Comparison of ENCODE assay signal across 30 mouse cellular contexts in the genomic region with DNA sequence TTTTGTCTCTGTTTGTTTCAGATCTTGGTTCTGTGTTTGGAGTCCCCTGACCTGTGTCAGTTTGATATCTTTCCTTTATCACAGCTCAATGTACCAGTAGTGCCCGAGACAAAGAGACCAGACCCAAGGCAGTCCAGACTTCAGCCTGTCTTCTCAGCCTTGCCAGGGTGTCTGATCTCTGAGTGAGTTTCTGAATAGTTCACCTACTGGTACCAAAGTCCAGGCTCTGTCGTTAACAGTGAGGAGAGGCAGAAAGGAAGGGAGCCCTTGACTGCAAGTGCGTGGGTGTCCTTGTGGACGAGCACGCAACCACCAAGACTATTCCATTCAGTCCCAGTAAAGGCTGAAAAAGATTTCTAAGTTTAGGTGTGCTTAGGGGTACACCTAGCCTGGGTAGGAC. TPM values are rescaled to one million over a fixed set of nuclear protein-coding genes. Genes with fewer than 3 reads are reported as not detected.
A peak's percentile ranks its signal among the peaks of the same experiment; 100 is the strongest.
DNase-seq lines count a peak whose midpoint lies in the region; ATAC-seq and TF ChIP-seq lines count a peak whose summit lies in the region.
"Had no signal": no experiment of that assay in that cellular context is flagged by ENCODE, and none has a peak within 500 bp of the region (broad histone marks: within the 10 kb centered on the region; RNA-seq: fewer than 3 reads in every experiment).

No protein-coding gene starts in this region.

- no peaks in the 10 kb centered on the region for H3K9me3 ChIP-seq in liver, postnatal 0 days (ENCODE audit: low read length)
- no peaks in the 10 kb centered on the region for H3K9me3 ChIP-seq in limb, embryonic 10.5 days (replicated peaks)
- H3K9me3 ChIP-seq: limb, embryonic 13.5 days; liver, embryonic 12.5 days; neural tube, embryonic 15.5 days; stomach, embryonic 15.5 days had no signal

- no peak overlapping the region for H3K9ac ChIP-seq in liver, adult 2 months (ENCODE audit: low read depth, low read length)
- no peak overlapping the region for H3K9ac ChIP-seq in liver, postnatal 0 days (replicated peaks)
- H3K9ac ChIP-seq: liver, embryonic 12.5 days; neural tube, embryonic 15.5 days; stomach, embryonic 15.5 days had no signal

- no peaks in the 10 kb centered on the region for H3K4me1 ChIP-seq in kidney, adult 2 months (ENCODE audit: control insufficient read depth, insufficient read depth, low read length)
- H3K4me1 ChIP-seq in liver, adult 2 months (ENCODE audit: control insufficient read depth, insufficient read depth, low read length): peaks cover 9% of the 10 kb centered on the region
- peaks cover 8% of the 10 kb centered on the region; the same call in 1 of the 2 replicates for H3K4me1 ChIP-seq in liver, postnatal 0 days (ENCODE audit: insufficient read depth)
- H3K4me1 ChIP-seq in limb, embryonic 10.5 days: peaks cover 72% of the 10 kb centered on the region

- H3K4me3 ChIP-seq in kidney, adult 2 months (ENCODE audit: insufficient read depth, low read depth, low read length): no peak overlapping the region
- no peak overlapping the region for H3K4me3 ChIP-seq in liver, adult 2 months (ENCODE audit: insufficient read depth, low read depth, low read length)
- H3K4me3 ChIP-seq in liver, postnatal 0 days (ENCODE audit: low read depth, low read length): no peak overlapping the region
- no peak overlapping the region for H3K4me3 ChIP-seq in limb, embryonic 10.5 days
- H3K4me3 ChIP-seq: limb, embryonic 13.5 days; liver, embryonic 12.5 days; neural tube, embryonic 15.5 days; stomach, embryonic 15.5 days had no signal

- H3K4me2 ChIP-seq in liver, postnatal 0 days (ENCODE audit: low read depth, low read length): no peak overlapping the region
- H3K4me2 ChIP-seq: limb, embryonic 13.5 days; liver, embryonic 12.5 days; neural tube, embryonic 15.5 days; stomach, embryonic 15.5 days had no signal

- TF ChIP-seq EP300 in liver, postnatal 0 days (IDR thresholded peaks at IDR 0.05; ENCODE audit: low read depth): no peak

- DNase-seq in kidney, adult 2 months: peak; percentile 74
- DNase-seq in kidney, adult 11 months: no peak
- DNase-seq in liver, adult 2 months (ENCODE audit: extremely low read depth, low read depth, low spot score): peak; percentile 26
- DNase-seq in liver, postnatal 0 days: no peak
- no peak for DNase-seq in limb, embryonic 10.5 days (ENCODE audit: low spot score)
- DNase-seq in adrenal gland, postnatal 10 days: no peak
- DNase-seq in cerebellum, postnatal 36 days: no peak
- DNase-seq: adrenal gland, postnatal 14 days; cerebellum, adult 11 months; cerebellum, adult 9-11 months; gastrocnemius, postnatal 14 days; heart, postnatal 14 days; lung, adult 18-20 months; lung, postnatal 10 days; midbrain, embryonic 14.5 days; retina, postnatal 1 day; right cerebral cortex, postnatal 14 days; thymus, adult 2 months; thymus, postnatal 36 days had no signal

- H3K36me3 ChIP-seq in kidney, adult 2 months (ENCODE audit: control insufficient read depth, insufficient read depth, low read length): no peaks in the 10 kb centered on the region
- no peaks in the 10 kb centered on the region for H3K36me3 ChIP-seq in liver, adult 2 months (ENCODE audit: control insufficient read depth, insufficient read depth, low read length)
- H3K36me3 ChIP-seq in liver, postnatal 0 days (replicated peaks; ENCODE audit: insufficient read depth, low read length): no peaks in the 10 kb centered on the region
- no peaks in the 10 kb centered on the region for H3K36me3 ChIP-seq in limb, embryonic 10.5 days
- H3K36me3 ChIP-seq: limb, embryonic 13.5 days; liver, embryonic 12.5 days; neural tube, embryonic 15.5 days; stomach, embryonic 15.5 days had no signal

- no peak for TF ChIP-seq POLR2A in kidney, adult 2 months (IDR thresholded peaks at IDR 0.05; ENCODE audit: low read depth, low read length)
- TF ChIP-seq POLR2A in liver, adult 2 months (IDR thresholded peaks at IDR 0.05; ENCODE audit: extremely low read depth, insufficient read depth, low read length): no peak

- 60% methylated on average over 5 of the region's 5 CpGs for WGBS in kidney, adult 2 months
- WGBS in liver, adult 2 months: 63% methylated on average over 5 of the region's 5 CpGs
- WGBS in liver, postnatal 0 days (ENCODE audit: insufficient replicate concordance): 60% methylated on average over 5 of the region's 5 CpGs
- WGBS in limb, embryonic 10.5 days: 95% methylated on average over 5 of the region's 5 CpGs

- H3K27me3 ChIP-seq in kidney, adult 2 months (replicated peaks; ENCODE audit: control insufficient read depth, insufficient read depth, low read length): no peaks in the 10 kb centered on the region
- no peaks in the 10 kb centered on the region for H3K27me3 ChIP-seq in liver, adult 2 months (ENCODE audit: control insufficient read depth, insufficient read depth, low read length)
- H3K27me3 ChIP-seq in liver, postnatal 0 days (ENCODE audit: insufficient read depth, low read length): no peaks in the 10 kb centered on the region
- peaks cover 2% of the 10 kb centered on the region; the same call in 1 of the 2 replicates for H3K27me3 ChIP-seq in limb, embryonic 10.5 days (ENCODE audit: low read depth, poor library complexity, severe bottlenecking)
- H3K27me3 ChIP-seq: limb, embryonic 13.5 days; liver, embryonic 12.5 days; neural tube, embryonic 15.5 days; Patski; stomach, embryonic 15.5 days had no signal

- no peak for ATAC-seq in liver, postnatal 0 days
- ATAC-seq: forebrain, embryonic 14.5 days; hindbrain, postnatal 0 days; liver, embryonic 12.5 days; Patski had no signal

- no peak for TF ChIP-seq CTCF in kidney, adult 2 months (conservative IDR thresholded peaks at IDR 0.05; ENCODE audit: insufficient read depth, insufficient read length, low read depth, low read length)
- no peak for TF ChIP-seq CTCF in liver, adult 2 months (IDR thresholded peaks at IDR 0.05; ENCODE audit: low read depth, low read length)
- no peak for TF ChIP-seq CTCF in liver, postnatal 0 days (IDR thresholded peaks at IDR 0.05; ENCODE audit: low read depth)

- H3K79me2 ChIP-seq in liver, adult 2 months (ENCODE audit: control insufficient read depth, insufficient read depth, low read length): no peaks in the 10 kb centered on the region

- no peak overlapping the region for H3K27ac ChIP-seq in kidney, adult 2 months (ENCODE audit: insufficient read depth, low read depth, low read length)
- H3K27ac ChIP-seq in liver, adult 2 months (replicated peaks; ENCODE audit: insufficient read depth, low read depth, low read length): no peak overlapping the region
- no peak overlapping the region for H3K27ac ChIP-seq in liver, postnatal 0 days (ENCODE audit: low read depth)
- 0 out of 2 replicates have a peak overlapping the region, but pooled peaks have one; percentile 81 for H3K27ac ChIP-seq in limb, embryonic 10.5 days
- H3K27ac ChIP-seq: liver, embryonic 12.5 days; macrophage; neural tube, embryonic 15.5 days had no signal

RNA-seq across cellular contexts. Expression of a gene that starts 50.8 kb away (rescaled TPM):
- 201 and 213 TPM in 2 replicates for polyA plus RNA-seq in kidney, adult 2 months (2012; rRNA removed)
- total RNA-seq in liver, adult 2 months (2014; rRNA removed): 588 and 626 TPM in 2 replicates
- 835 and 840 TPM in 2 replicates for polyA plus RNA-seq in liver, adult 2 months (2012; rRNA removed)
- 93.3 and 104 TPM in 2 replicates for polyA plus RNA-seq in liver, postnatal 0 days (2015; fragmentation: Nextera tagmentation; extraction: Ambion mirVana)
- 0.70 and 0.99 TPM in 2 replicates for polyA plus RNA-seq in limb, embryonic 10.5 days (2016; fragmentation: Nextera tagmentation; extraction: Ambion mirVana)
- 10 to 100 TPM; 12.6 to 27.1 TPM for total RNA-seq in adrenal gland, postnatal 10 days (2021)
- total RNA-seq: gastrocnemius, postnatal 14 days; heart, postnatal 14 days; layer of hippocampus, postnatal 10 days had no signal
- polyA plus RNA-seq: heart, embryonic 14.5 days; hindbrain, embryonic 11.5 days; Patski had no signal

Comparison
In these comparisons a context has a peak if more than half of its experiments do, and no peak if none do; other contexts are left out.
1. DNase-seq: peak in kidney, adult 2 months (single experiment) and liver, adult 2 months (single experiment); none in kidney, adult 11 months (single experiment), liver, postnatal 0 days (single experiment), limb, embryonic 10.5 days (single experiment), adrenal gland, postnatal 10 days (single experiment) and cerebellum, postnatal 36 days (0 of 2).
2. RNA of a gene that starts 50.8 kb away (polyA plus RNA-seq): 835 to 840 TPM in liver, adult 2 months, 201 to 213 TPM in kidney, adult 2 months and 93.3 to 104 TPM in liver, postnatal 0 days; 0.70 to 0.99 TPM in limb, embryonic 10.5 days; every median in the first group is over 10 times any median in the second.